26 mouse cellular contexts compared by ENCODE assay signal in genomic region chr10:66861421-66861820, GRCm38 (mm10).
DNase-seq lines count a peak whose midpoint lies in the region; ATAC-seq lines count a peak whose summit lies in the region.
"Had no signal": no experiment of that assay in that cellular context is flagged by ENCODE, and none has a peak within 500 bp of the region (broad histone marks: within the 10 kb centered on the region; RNA-seq: fewer than 3 reads in every experiment).

No protein-coding gene starts in this region.

- WGBS in hindbrain, embryonic 16.5 days = 77% methylated on average over 1 of the region's 1 CpGs
- 74% methylated on average over 1 of the region's 1 CpGs for WGBS in hindbrain, embryonic 10.5 days
- WGBS in embryonic facial prominence, embryonic 12.5 days = 36% methylated on average over 1 of the region's 1 CpGs

- no peak overlapping the region for H3K4me2 ChIP-seq in hindbrain, embryonic 16.5 days (ENCODE audit: low read length)
- H3K4me2 ChIP-seq in embryonic facial prominence, embryonic 12.5 days (replicated peaks) = no peak overlapping the region
- H3K4me2 ChIP-seq: embryonic facial prominence, embryonic 15.5 days; heart, embryonic 12.5 days; heart, embryonic 15.5 days; hindbrain, embryonic 14.5 days had no signal

- H3K27ac ChIP-seq in hindbrain, embryonic 16.5 days (ENCODE audit: low read depth, low read length) = no peak overlapping the region
- no peak overlapping the region for H3K27ac ChIP-seq in hindbrain, embryonic 10.5 days
- no peak overlapping the region for H3K27ac ChIP-seq in embryonic facial prominence, embryonic 12.5 days
- H3K27ac ChIP-seq: embryonic facial prominence, embryonic 15.5 days; heart, embryonic 15.5 days; hindbrain, embryonic 14.5 days had no signal

- H3K4me1 ChIP-seq in hindbrain, embryonic 16.5 days (ENCODE audit: control insufficient read depth, insufficient read depth, low read depth, low read length) = no peaks in the 10 kb centered on the region
- 0 out of 2 replicates have a peak, but pooled peaks cover 3% of the 10 kb centered on the region for H3K4me1 ChIP-seq in hindbrain, embryonic 10.5 days (replicated peaks)
- H3K4me1 ChIP-seq in embryonic facial prominence, embryonic 12.5 days = peaks cover 7% of the 10 kb centered on the region; the same call in 1 of the 2 replicates
- H3K4me1 ChIP-seq: heart, embryonic 12.5 days; heart, embryonic 15.5 days had no signal

- DNase-seq in embryo, embryonic 11 days = peak; percentile 25
- no peak for DNase-seq in embryo, embryonic 9.5 days (ENCODE audit: extremely low spot score)
- DNase-seq in hindbrain, embryonic 10.5 days (ENCODE audit: low spot score) = no peak
- DNase-seq in hindlimb bud, embryonic 11.5 days (ENCODE audit: extremely low spot score, low read depth, low spot score) = peak; percentile 24
- DNase-seq: adrenal gland, postnatal 10 days; adrenal gland, postnatal 36 days; cerebellum, adult 18-20 months; cerebellum, adult 9-10 months; cerebellum, postnatal 25 days; forebrain, postnatal 0 days; gastrocnemius, postnatal 25 days; heart, adult 18-20 months; heart, postnatal 10 days; heart, postnatal 36 days; kidney, adult 11 months had no signal

- no peaks in the 10 kb centered on the region for H3K27me3 ChIP-seq in hindbrain, embryonic 16.5 days (replicated peaks; ENCODE audit: control insufficient read depth, insufficient read depth, low read length)
- H3K27me3 ChIP-seq in hindbrain, embryonic 10.5 days (ENCODE audit: insufficient read depth, poor library complexity, severe bottlenecking) = no peaks in the 10 kb centered on the region
- 0 out of 2 replicates have a peak, but pooled peaks cover 2% of the 10 kb centered on the region for H3K27me3 ChIP-seq in embryonic facial prominence, embryonic 12.5 days
- H3K27me3 ChIP-seq: CH12.LX; embryonic facial prominence, embryonic 15.5 days; heart, embryonic 12.5 days; heart, embryonic 15.5 days; Patski had no signal

- H3K9ac ChIP-seq in hindbrain, embryonic 16.5 days (ENCODE audit: low read depth, low read length) = no peak overlapping the region
- H3K9ac ChIP-seq in embryonic facial prominence, embryonic 12.5 days = no peak overlapping the region
- H3K9ac ChIP-seq: embryonic facial prominence, embryonic 15.5 days; forebrain, postnatal 0 days; heart, embryonic 12.5 days; heart, embryonic 15.5 days; hindbrain, embryonic 14.5 days had no signal

- H3K9me3 ChIP-seq in hindbrain, embryonic 16.5 days (ENCODE audit: control insufficient read depth, low read length) = no peaks in the 10 kb centered on the region
- no peaks in the 10 kb centered on the region for H3K9me3 ChIP-seq in hindbrain, embryonic 10.5 days
- H3K9me3 ChIP-seq in embryonic facial prominence, embryonic 12.5 days = no peaks in the 10 kb centered on the region
- H3K9me3 ChIP-seq: embryonic facial prominence, embryonic 15.5 days; G1E; heart, embryonic 12.5 days; heart, embryonic 15.5 days had no signal

- H3K4me3 ChIP-seq in hindbrain, embryonic 16.5 days (ENCODE audit: low read length) = no peak overlapping the region
- H3K4me3 ChIP-seq in hindbrain, embryonic 10.5 days = no peak overlapping the region
- H3K4me3 ChIP-seq in embryonic facial prominence, embryonic 12.5 days = no peak overlapping the region
- H3K4me3 ChIP-seq: embryonic facial prominence, embryonic 15.5 days; heart, embryonic 12.5 days; heart, embryonic 15.5 days had no signal

- H3K36me3 ChIP-seq in hindbrain, embryonic 16.5 days (ENCODE audit: control insufficient read depth, insufficient read depth, low read length) = no peaks in the 10 kb centered on the region
- no peaks in the 10 kb centered on the region for H3K36me3 ChIP-seq in hindbrain, embryonic 10.5 days
- H3K36me3 ChIP-seq in embryonic facial prominence, embryonic 12.5 days = no peaks in the 10 kb centered on the region
- H3K36me3 ChIP-seq: embryonic facial prominence, embryonic 15.5 days; G1E; heart, embryonic 12.5 days; heart, embryonic 15.5 days had no signal

- peak; percentile 37; the same call in 1 of the 2 replicates for ATAC-seq in hindbrain, embryonic 16.5 days
- peak; percentile 24; the same call in 1 of the 2 replicates for ATAC-seq in embryonic facial prominence, embryonic 12.5 days (ENCODE audit: insufficient number of reproducible peaks, insufficient read depth, low FRiP score, low TSS enrichment)
- no peak for ATAC-seq in CD4-positive, CD25-positive, alpha-beta regulatory T cell, adult 4 months
- ATAC-seq: forebrain, embryonic 14.5 days; forebrain, postnatal 0 days; Patski had no signal

Comparison
In these comparisons a context has a peak if more than half of its experiments do, and no peak if none do; other contexts are left out.
1. DNase-seq: peak in embryo, embryonic 11 days (single experiment) and hindlimb bud, embryonic 11.5 days (single experiment); none in embryo, embryonic 9.5 days (single experiment) and hindbrain, embryonic 10.5 days (single experiment).